Mouse (Mus musculus): ENCODE data around the gene R3hdm4. TPM values are rescaled to one million over a fixed set of nuclear protein-coding genes. Genes with fewer than 3 reads are reported as not detected.

The R3hdm4 gene
- polyA plus RNA-seq, 1 experiment from 2014 or later, result 309 TPM

DNA sequence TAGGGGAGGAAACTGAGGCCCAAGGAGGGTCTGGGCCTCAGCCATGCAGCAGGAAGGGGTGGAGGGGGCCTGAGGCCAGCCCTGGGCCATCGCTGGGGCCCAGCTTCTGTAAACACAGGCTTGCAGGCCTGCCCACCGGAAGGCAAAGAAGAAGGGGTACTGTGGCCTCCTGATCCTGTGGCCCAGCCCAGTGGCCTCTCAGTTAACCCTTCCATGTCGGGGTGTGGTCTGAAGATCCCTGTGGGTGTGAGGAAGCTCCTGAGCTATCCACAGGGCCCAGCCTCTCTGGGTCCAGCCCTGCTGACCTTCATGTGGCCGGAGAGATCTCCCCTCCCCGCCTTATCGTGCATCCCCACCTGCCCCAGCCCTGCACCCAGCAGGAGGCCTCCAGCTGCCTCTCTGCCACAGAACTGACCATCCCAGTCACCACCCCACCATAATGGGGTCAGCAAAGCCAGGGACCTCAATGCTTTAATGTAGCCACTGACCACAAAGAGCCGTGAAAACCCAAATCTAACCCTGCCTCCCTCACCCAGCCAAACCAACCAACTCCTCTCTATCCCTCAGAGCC lies 25.8 kb upstream of the R3hdm4 start:
- peaks cover 7% of the 10 kb centered on the region for H3K4me1 ChIP-seq (replicated peaks; ENCODE audit: control insufficient read depth, insufficient read depth, low read length)
- H3K4me3 ChIP-seq (replicated peaks; ENCODE audit: low read length), result no peak overlapping the region
- H3K9ac ChIP-seq (replicated peaks; ENCODE audit: low read depth, low read length), result no peak overlapping the region
- H3K36me3 ChIP-seq (ENCODE audit: control insufficient read depth, insufficient read depth), result 0 out of 2 replicates have a peak, but pooled peaks cover 2% of the 10 kb centered on the region
- no peak overlapping the region for H3K4me2 ChIP-seq (ENCODE audit: low read length)
- 19% methylated on average over 7 of the region's 7 CpGs for WGBS
- H3K27me3 ChIP-seq (replicated peaks; ENCODE audit: control insufficient read depth, insufficient read depth, low read length), result no peaks in the 10 kb centered on the region
- no peaks in the 10 kb centered on the region for H3K9me3 ChIP-seq (ENCODE audit: control insufficient read depth, low read length)
- ATAC-seq, result no peak
- no peak overlapping the region for H3K27ac ChIP-seq (ENCODE audit: low read length)

DNA sequence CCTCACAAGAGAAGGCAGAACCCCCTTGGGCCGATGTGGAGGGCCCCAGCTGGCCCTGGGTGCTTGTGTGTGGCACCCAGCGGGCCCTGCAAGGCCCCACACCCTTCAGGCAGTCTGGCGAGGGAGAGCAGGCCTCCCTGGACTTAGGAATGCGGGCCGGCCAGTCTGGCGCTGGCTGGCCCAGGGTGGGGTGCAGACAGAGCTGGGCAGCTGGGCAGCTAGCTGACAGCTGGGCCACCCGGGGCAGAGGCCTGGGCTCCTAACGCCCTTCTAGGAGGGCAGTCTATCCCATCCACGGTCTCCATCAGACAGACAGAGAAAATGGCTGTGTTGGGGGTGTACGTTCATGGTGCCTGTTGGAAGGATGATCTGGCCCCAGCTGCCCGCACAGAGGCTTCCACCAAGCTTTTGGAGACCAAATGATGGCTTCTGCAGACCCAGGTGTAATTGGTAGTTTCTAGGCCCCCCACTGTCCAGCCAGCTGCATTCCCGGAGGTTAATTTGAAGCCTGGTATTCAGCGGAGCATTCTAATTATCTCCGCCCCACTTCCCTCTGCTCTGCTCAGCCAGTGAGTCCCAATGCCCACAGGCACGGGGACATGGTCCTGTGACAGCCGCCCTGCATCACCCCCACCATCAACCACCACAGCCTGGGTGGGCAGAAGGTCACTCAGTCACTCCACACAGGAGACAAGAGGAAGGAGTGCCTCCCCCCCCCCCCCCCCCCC lies 24.7 kb upstream of the R3hdm4 start:
- H3K4me1 ChIP-seq (replicated peaks; ENCODE audit: control insufficient read depth, insufficient read depth, low read length), result peaks cover 7% of the 10 kb centered on the region
- no peak for ATAC-seq
- H3K27ac ChIP-seq (ENCODE audit: low read length), result no peak overlapping the region
- 0 out of 2 replicates have a peak, but pooled peaks cover 2% of the 10 kb centered on the region for H3K36me3 ChIP-seq (ENCODE audit: control insufficient read depth, insufficient read depth)
- H3K9me3 ChIP-seq (ENCODE audit: control insufficient read depth, low read length), result no peaks in the 10 kb centered on the region
- no peak overlapping the region for H3K4me3 ChIP-seq (replicated peaks; ENCODE audit: low read length)
- WGBS, result 19% methylated on average over 16 of the region's 16 CpGs
- no peak overlapping the region for H3K9ac ChIP-seq (replicated peaks; ENCODE audit: low read depth, low read length)
- H3K27me3 ChIP-seq (replicated peaks; ENCODE audit: control insufficient read depth, insufficient read depth, low read length), result no peaks in the 10 kb centered on the region
- no peak overlapping the region for H3K4me2 ChIP-seq (ENCODE audit: low read length)

DNA sequence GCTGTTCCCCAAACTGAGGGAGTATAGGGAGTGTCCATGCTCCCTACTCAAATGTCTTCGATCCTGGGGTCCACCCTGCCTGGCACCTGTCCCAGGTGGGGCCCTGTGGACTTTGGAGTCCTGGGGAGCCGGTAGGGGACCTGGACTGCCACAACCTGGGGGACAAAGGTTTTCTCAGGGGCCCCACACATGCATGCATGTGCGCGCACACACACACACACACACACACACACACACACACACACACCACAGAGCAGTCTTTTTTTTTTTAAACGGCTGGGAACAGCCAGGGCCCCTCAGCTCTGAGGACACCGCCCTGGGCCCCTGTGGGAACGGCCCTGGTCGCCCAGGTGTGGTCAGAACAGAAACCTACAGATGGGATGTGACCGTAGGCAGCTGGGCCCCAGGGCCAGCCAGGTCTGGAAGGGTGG lies 22.5 kb upstream of the R3hdm4 start:
- no peak overlapping the region for H3K27ac ChIP-seq (ENCODE audit: low read length)
- no peak overlapping the region for H3K4me3 ChIP-seq (replicated peaks; ENCODE audit: low read length)
- H3K9me3 ChIP-seq (ENCODE audit: control insufficient read depth, low read length), result no peaks in the 10 kb centered on the region
- no peak overlapping the region for H3K9ac ChIP-seq (replicated peaks; ENCODE audit: low read depth, low read length)
- WGBS, result 79% methylated on average over 9 of the region's 9 CpGs
- no peaks in the 10 kb centered on the region for H3K27me3 ChIP-seq (replicated peaks; ENCODE audit: control insufficient read depth, insufficient read depth, low read length)
- ATAC-seq, result no peak
- no peaks in the 10 kb centered on the region for H3K36me3 ChIP-seq (ENCODE audit: control insufficient read depth, insufficient read depth)
- peaks cover 7% of the 10 kb centered on the region for H3K4me1 ChIP-seq (replicated peaks; ENCODE audit: control insufficient read depth, insufficient read depth, low read length)
- no peak overlapping the region for H3K4me2 ChIP-seq (ENCODE audit: low read length)

DNA sequence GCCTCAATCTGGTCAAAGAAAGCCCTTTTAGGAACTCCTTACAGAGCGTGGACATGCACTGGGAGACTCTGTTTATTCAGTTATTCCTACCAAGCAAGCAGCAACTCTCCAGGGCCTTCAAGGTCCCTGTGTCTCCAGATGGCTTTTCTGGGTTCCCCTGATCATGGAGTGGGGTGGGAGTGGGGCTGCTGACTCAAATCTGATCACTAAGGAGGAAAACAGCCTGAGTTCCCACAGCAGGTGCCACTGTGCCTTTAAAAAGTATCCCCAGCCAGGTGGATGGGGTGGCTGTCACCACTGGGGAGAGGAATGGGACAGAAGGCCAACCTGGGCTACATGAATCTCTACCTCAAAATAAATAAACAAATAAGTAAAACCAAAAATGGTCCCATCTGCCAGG lies 22.0 kb upstream of the R3hdm4 start:
- 95% methylated on average over 1 of the region's 1 CpGs for WGBS
- no peak for ATAC-seq

DNA sequence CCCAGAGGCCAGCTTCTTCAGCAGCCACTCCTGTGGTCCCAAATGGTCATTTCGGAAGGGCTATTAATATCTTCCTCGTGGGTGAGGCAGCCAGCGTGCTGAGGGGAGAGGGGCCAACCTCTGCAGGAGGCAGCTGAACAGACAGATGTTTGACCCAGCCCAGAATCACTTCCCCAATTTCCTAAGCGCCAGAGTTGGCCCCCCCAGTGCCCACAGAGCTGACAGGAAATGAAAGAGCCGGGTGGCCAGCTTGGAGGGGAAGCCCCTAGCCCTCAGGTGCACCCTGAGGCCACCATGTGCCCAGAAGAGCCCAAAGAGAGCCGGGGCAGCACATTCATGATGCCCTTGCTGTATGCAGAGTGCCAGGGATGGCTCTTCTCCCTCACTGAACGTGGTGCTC lies 19.7 kb upstream of the R3hdm4 start:
- ATAC-seq, result no peak
- peaks cover 14% of the 10 kb centered on the region for H3K4me1 ChIP-seq (replicated peaks; ENCODE audit: control insufficient read depth, insufficient read depth, low read length)
- no peak overlapping the region for H3K4me3 ChIP-seq (replicated peaks; ENCODE audit: low read length)
- 73% methylated on average over 7 of the region's 7 CpGs for WGBS
- H3K4me2 ChIP-seq (ENCODE audit: low read length), result no peak overlapping the region
- no peak overlapping the region for H3K9ac ChIP-seq (replicated peaks; ENCODE audit: low read depth, low read length)
- no peaks in the 10 kb centered on the region for H3K27me3 ChIP-seq (replicated peaks; ENCODE audit: control insufficient read depth, insufficient read depth, low read length)
- H3K27ac ChIP-seq (ENCODE audit: low read length), result no peak overlapping the region
- no peaks in the 10 kb centered on the region for H3K9me3 ChIP-seq (ENCODE audit: control insufficient read depth, low read length)
- H3K36me3 ChIP-seq (ENCODE audit: control insufficient read depth, insufficient read depth), result no peaks in the 10 kb centered on the region

More for the DNA sequence above, 22.0 kb upstream of the R3hdm4 start:
- Histone ChIP-seq H3K4me2 (ENCODE audit: low read length) (no peak overlapping the region), H3K4me3 (replicated peaks; ENCODE audit: low read length) (no peak overlapping the region), H3K27me3 (replicated peaks; ENCODE audit: control insufficient read depth, insufficient read depth, low read length) (no peaks in the 10 kb centered on the region), H3K4me1 (replicated peaks; ENCODE audit: control insufficient read depth, insufficient read depth, low read length) (peaks cover 7% of the 10 kb centered on the region), H3K9ac (replicated peaks; ENCODE audit: low read depth, low read length) (no peak overlapping the region), H3K36me3 (ENCODE audit: control insufficient read depth, insufficient read depth) (no peaks in the 10 kb centered on the region), H3K9me3 (ENCODE audit: control insufficient read depth, low read length) (no peaks in the 10 kb centered on the region), H3K27ac (ENCODE audit: low read length) (no peak overlapping the region)

DNA sequence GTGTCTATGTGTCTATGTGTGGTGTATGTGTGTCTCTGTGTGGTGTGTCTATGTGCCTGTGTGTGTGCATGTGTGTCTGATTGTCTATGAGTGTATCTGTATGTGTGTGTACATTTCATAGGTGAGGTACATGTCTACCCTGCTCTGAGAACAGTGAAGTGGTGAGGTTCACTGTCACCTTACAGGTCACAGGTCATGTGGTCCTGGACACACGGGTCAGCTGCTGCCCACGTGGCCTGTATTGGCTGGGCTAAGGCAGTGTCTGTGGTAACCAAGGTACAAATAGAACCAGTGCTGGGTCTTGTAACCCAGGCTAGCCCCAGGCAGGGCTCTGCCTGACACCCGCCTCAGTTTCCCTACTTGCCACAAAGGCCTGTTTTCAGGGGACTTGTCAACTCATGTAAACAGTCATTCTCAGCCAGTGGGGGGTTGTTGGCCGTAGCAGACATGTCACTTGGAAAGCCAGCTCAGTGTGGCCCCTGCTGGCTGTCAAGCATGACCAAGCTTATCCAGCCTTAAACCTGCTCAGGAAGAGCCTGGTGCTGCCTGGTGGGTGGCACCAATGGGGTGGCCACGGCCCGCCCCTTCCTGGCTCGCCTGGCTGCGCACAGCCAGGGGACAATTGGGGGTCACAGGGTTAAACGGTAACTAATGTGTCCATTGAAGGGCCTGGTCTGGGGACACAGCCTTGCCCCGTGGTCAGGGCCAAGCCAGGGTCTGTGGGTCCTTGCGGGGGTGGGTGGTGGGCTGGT lies 16.9 kb upstream of the R3hdm4 start:
- no peak for ATAC-seq
- 78% methylated on average over 11 of the region's 11 CpGs for WGBS
- Histone ChIP-seq H3K9ac (replicated peaks; ENCODE audit: low read depth, low read length) (no peak overlapping the region), H3K4me3 (replicated peaks; ENCODE audit: low read length) (no peak overlapping the region), H3K36me3 (ENCODE audit: control insufficient read depth, insufficient read depth) (no peaks in the 10 kb centered on the region), H3K4me1 (replicated peaks; ENCODE audit: control insufficient read depth, insufficient read depth, low read length) (peaks cover 20% of the 10 kb centered on the region), H3K27ac (ENCODE audit: low read length) (no peak overlapping the region), H3K9me3 (ENCODE audit: control insufficient read depth, low read length) (no peaks in the 10 kb centered on the region), H3K27me3 (replicated peaks; ENCODE audit: control insufficient read depth, insufficient read depth, low read length) (no peaks in the 10 kb centered on the region), H3K4me2 (ENCODE audit: low read length) (no peak overlapping the region)

DNA sequence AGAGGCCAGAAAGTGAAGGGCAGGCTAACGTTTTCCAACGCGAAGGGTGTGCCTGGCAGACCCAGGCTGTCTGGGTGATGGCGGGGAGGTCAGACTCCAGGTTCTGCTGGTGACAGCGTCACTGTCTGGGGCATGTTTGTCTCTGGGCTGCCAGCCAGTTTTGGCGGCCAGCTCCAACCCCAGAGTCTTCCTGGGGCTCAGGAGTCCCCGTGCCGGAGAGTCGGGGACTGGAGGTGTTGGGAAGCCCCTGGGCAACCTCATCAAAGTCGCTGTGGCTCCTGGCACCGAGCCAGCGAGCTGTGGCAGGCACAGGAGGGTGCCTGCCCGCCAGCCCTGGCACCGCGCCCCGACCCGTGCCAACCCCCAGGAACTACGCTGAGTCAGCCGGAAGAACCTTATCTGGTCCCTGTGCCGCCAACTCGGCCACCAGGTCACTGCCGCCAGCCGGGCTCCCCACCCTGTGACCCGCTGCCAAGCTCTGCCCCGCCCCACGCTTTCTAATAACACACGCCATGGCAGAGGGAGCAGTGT lies 16.0 kb upstream of the R3hdm4 start:
- Histone ChIP-seq H3K27ac (ENCODE audit: low read length) (no peak overlapping the region), H3K9ac (replicated peaks; ENCODE audit: low read depth, low read length) (no peak overlapping the region), H3K36me3 (ENCODE audit: control insufficient read depth, insufficient read depth) (no peaks in the 10 kb centered on the region), H3K4me2 (ENCODE audit: low read length) (no peak overlapping the region), H3K27me3 (replicated peaks; ENCODE audit: control insufficient read depth, insufficient read depth, low read length) (no peaks in the 10 kb centered on the region), H3K4me3 (replicated peaks; ENCODE audit: low read length) (no peak overlapping the region), H3K9me3 (ENCODE audit: control insufficient read depth, low read length) (no peaks in the 10 kb centered on the region), H3K4me1 (replicated peaks; ENCODE audit: control insufficient read depth, insufficient read depth, low read length) (peaks cover 20% of the 10 kb centered on the region)
- ATAC-seq, result no peak
- WGBS, result 47% methylated on average over 26 of the region's 27 CpGs

DNA sequence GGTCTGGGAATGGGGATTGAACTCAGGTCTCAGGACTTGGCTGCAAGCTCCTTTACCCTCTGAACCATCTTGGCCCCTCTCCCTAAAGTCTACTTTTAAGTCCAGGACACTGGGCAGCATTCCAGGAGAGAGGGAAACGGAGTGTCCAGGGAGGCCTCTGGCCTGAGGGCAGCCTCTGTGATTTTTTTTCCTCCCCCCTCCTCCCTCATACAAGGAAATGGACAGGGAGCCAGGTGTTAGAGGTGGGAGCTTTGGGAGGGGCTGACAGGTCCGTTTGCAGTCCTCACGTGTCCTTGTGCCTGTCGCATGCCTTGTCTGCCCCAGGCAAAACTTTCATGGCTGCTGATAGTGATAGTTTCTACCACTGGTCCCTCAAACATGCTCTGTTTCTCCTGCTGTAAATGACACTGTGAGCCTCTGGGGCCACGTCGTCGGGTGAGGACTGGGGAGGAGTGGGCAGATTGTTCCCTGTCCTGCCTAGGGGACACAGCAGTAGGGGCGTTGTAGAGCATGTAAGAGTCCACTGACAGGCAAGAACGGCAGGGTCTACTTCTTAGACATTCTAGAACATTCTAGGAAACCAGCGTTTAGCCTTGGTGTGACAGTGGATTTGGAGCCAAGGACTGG lies 15.4 kb upstream of the R3hdm4 start:
- Histone ChIP-seq H3K4me3 (replicated peaks; ENCODE audit: low read length) (no peak overlapping the region), H3K4me1 (replicated peaks; ENCODE audit: control insufficient read depth, insufficient read depth, low read length) (peaks cover 20% of the 10 kb centered on the region), H3K36me3 (ENCODE audit: control insufficient read depth, insufficient read depth) (no peaks in the 10 kb centered on the region), H3K27me3 (replicated peaks; ENCODE audit: control insufficient read depth, insufficient read depth, low read length) (no peaks in the 10 kb centered on the region), H3K4me2 (ENCODE audit: low read length) (no peak overlapping the region), H3K9ac (replicated peaks; ENCODE audit: low read depth, low read length) (no peak overlapping the region), H3K9me3 (ENCODE audit: control insufficient read depth, low read length) (no peaks in the 10 kb centered on the region), H3K27ac (ENCODE audit: low read length) (no peak overlapping the region)
- ATAC-seq, result no peak
- 76% methylated on average over 10 of the region's 10 CpGs for WGBS
